ENCODE assay signal across 42 mouse cellular contexts in the genomic region with DNA sequence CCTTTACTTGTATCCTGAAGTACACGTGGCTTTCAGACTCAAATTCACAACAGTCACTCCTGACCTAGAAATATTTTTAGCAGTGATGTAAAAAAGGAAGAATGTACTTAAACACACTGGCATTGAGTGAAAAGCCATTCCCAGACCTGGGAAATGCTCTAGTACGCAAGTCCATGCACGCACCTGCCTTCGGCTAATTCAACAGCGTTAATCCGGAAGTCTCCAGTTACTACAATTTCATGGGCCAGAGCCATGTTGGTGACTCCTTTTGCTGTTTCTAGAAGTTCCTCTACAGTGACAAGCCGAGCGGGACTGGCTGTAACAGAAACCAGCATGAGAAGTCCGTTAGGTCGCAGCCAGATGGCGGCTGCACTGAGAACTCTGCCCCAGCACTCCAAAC. TPM values are rescaled to one million over a fixed set of nuclear protein-coding genes. Genes with fewer than 3 reads are reported as not detected.
A peak's percentile ranks its signal among the peaks of the same experiment; 100 is the strongest.
DNase-seq lines count a peak whose midpoint lies in the region; ATAC-seq and TF ChIP-seq lines count a peak whose summit lies in the region.
"Had no signal": no experiment of that assay in that cellular context is flagged by ENCODE, and none has a peak within 500 bp of the region (broad histone marks: within the 10 kb centered on the region; RNA-seq: fewer than 3 reads in every experiment).

No protein-coding gene starts in this region.

- H3K4me2 ChIP-seq in embryonic facial prominence, embryonic 11.5 days (ENCODE audit: low read depth, low read length) = no peak overlapping the region
- H3K4me2 ChIP-seq in stomach, postnatal 0 days (replicated peaks; ENCODE audit: low read depth) = no peak overlapping the region
- H3K4me2 ChIP-seq: embryonic facial prominence, embryonic 13.5 days; forebrain, embryonic 13.5 days; hindbrain, embryonic 12.5 days; limb, embryonic 12.5 days; liver, embryonic 12.5 days; midbrain, embryonic 11.5 days had no signal

- 82% methylated on average over 11 of the region's 11 CpGs for WGBS in heart, embryonic 10.5 days
- 80% methylated on average over 11 of the region's 11 CpGs for WGBS in embryonic facial prominence, embryonic 11.5 days
- WGBS in stomach, postnatal 0 days = 70% methylated on average over 11 of the region's 11 CpGs

- no peak overlapping the region for H3K9ac ChIP-seq in embryonic facial prominence, embryonic 11.5 days (replicated peaks; ENCODE audit: low read length)
- H3K9ac ChIP-seq in stomach, postnatal 0 days (ENCODE audit: low read length) = no peak overlapping the region
- H3K9ac ChIP-seq: embryonic facial prominence, embryonic 13.5 days; forebrain, embryonic 13.5 days; hindbrain, embryonic 12.5 days; limb, embryonic 12.5 days; liver, embryonic 12.5 days; liver, postnatal 0 days had no signal

- H3K27ac ChIP-seq in heart, embryonic 10.5 days = no peak overlapping the region
- no peak overlapping the region for H3K27ac ChIP-seq in embryonic facial prominence, embryonic 11.5 days (replicated peaks; ENCODE audit: low read depth, low read length)
- H3K27ac ChIP-seq in stomach, postnatal 0 days (replicated peaks) = no peak overlapping the region
- H3K27ac ChIP-seq: embryonic facial prominence, embryonic 13.5 days; forebrain, embryonic 13.5 days; heart, adult 2 months; hindbrain, embryonic 12.5 days; hindbrain, postnatal 0 days; limb, embryonic 12.5 days; liver, embryonic 12.5 days had no signal

- no peak for TF ChIP-seq EP300 in stomach, postnatal 0 days (optimal IDR thresholded peaks at IDR 0.05)

- H3K36me3 ChIP-seq in heart, embryonic 10.5 days = 0 out of 2 replicates have a peak, but pooled peaks cover 4% of the 10 kb centered on the region
- H3K36me3 ChIP-seq in embryonic facial prominence, embryonic 11.5 days (replicated peaks; ENCODE audit: control insufficient read depth, insufficient read depth, low read depth, low read length) = no peaks in the 10 kb centered on the region
- H3K36me3 ChIP-seq in stomach, postnatal 0 days (ENCODE audit: control insufficient read depth, insufficient read depth, low read length) = no peaks in the 10 kb centered on the region
- H3K36me3 ChIP-seq: liver, embryonic 12.5 days had no signal

- intact Hi-C loops in heart, postnatal 25 days (cut with DNase I) = no loop called here

- ATAC-seq in embryonic facial prominence, embryonic 11.5 days (replicated peaks; ENCODE audit: insufficient number of reproducible peaks, low FRiP score, low TSS enrichment, low read depth) = no peak
- ATAC-seq in stomach, postnatal 0 days (ENCODE audit: low FRiP score, low TSS enrichment) = no peak
- ATAC-seq in granulocyte monocyte progenitor cell, adult 5-6 weeks (replicated peaks; ENCODE audit: poor library complexity, severe bottlenecking) = no peak
- ATAC-seq: activated CD4-positive, CD25-positive, alpha-beta regulatory T cell, adult 4 months; CD4-positive, CD25-positive, alpha-beta regulatory T cell, adult 4 months; forebrain, embryonic 13.5 days; hindbrain, postnatal 0 days; intestine, embryonic 16.5 days; liver, embryonic 12.5 days; liver, postnatal 0 days; midbrain, embryonic 16.5 days had no signal

- no peaks in the 10 kb centered on the region for H3K9me3 ChIP-seq in heart, embryonic 10.5 days
- H3K9me3 ChIP-seq in embryonic facial prominence, embryonic 11.5 days (replicated peaks; ENCODE audit: control insufficient read depth, low read length) = no peaks in the 10 kb centered on the region
- H3K9me3 ChIP-seq in stomach, postnatal 0 days (ENCODE audit: control insufficient read depth, low read length) = no peaks in the 10 kb centered on the region
- H3K9me3 ChIP-seq: embryonic facial prominence, embryonic 13.5 days; forebrain, embryonic 13.5 days; hindbrain, embryonic 12.5 days; limb, embryonic 12.5 days; liver, embryonic 12.5 days had no signal

- peak; percentile 38 for DNase-seq in heart, embryonic 10.5 days (ENCODE audit: low spot score)
- no peak for DNase-seq in heart, postnatal 25 days (ENCODE audit: low spot score)
- DNase-seq in ES-CJ7 (ENCODE audit: low read depth, low spot score) = peak; percentile 10
- peak; percentile 26 for DNase-seq in embryonic facial prominence, embryonic 11.5 days (ENCODE audit: low spot score)
- DNase-seq in gonadal fat pad, adult 2 months (ENCODE audit: low read depth) = peak; percentile 65
- DNase-seq in stomach, postnatal 0 days (ENCODE audit: low spot score) = no peak
- DNase-seq: adrenal gland, adult 2 months; cerebellum, adult 2 months; cerebellum, postnatal 36 days; gastrocnemius, postnatal 10 days; heart, adult 2 months; heart, postnatal 14 days; kidney, adult 9 months; kidney, postnatal 25 days; liver, postnatal 0 days; lung, postnatal 36 days; right cerebral cortex, postnatal 25 days; spleen, adult 18-20 months; thymus, postnatal 4 days had no signal

- no peak overlapping the region for H3K4me3 ChIP-seq in heart, embryonic 10.5 days
- H3K4me3 ChIP-seq in embryonic facial prominence, embryonic 11.5 days (ENCODE audit: low read depth, low read length) = no peak overlapping the region
- H3K4me3 ChIP-seq in stomach, postnatal 0 days (ENCODE audit: low read depth, low read length) = no peak overlapping the region
- H3K4me3 ChIP-seq: embryonic facial prominence, embryonic 13.5 days; forebrain, embryonic 13.5 days; heart, adult 2 months; hindbrain, embryonic 12.5 days; limb, embryonic 12.5 days; liver, embryonic 12.5 days had no signal

- no peak for TF ChIP-seq CTCF in stomach, postnatal 0 days (IDR thresholded peaks at IDR 0.05; ENCODE audit: low read depth)

- H3K4me1 ChIP-seq in heart, embryonic 10.5 days = no peaks in the 10 kb centered on the region
- no peaks in the 10 kb centered on the region for H3K4me1 ChIP-seq in embryonic facial prominence, embryonic 11.5 days (ENCODE audit: control insufficient read depth, insufficient read depth, low read length)
- H3K4me1 ChIP-seq in stomach, postnatal 0 days (replicated peaks; ENCODE audit: control insufficient read depth, insufficient read depth) = no peaks in the 10 kb centered on the region
- H3K4me1 ChIP-seq: embryonic facial prominence, embryonic 13.5 days; forebrain, embryonic 13.5 days; hindbrain, embryonic 12.5 days; limb, embryonic 12.5 days had no signal

- H3K27me3 ChIP-seq in heart, embryonic 10.5 days (ENCODE audit: insufficient read depth, poor library complexity, severe bottlenecking) = no peaks in the 10 kb centered on the region
- H3K27me3 ChIP-seq in embryonic facial prominence, embryonic 11.5 days (ENCODE audit: control insufficient read depth, insufficient read depth, low read length) = no peaks in the 10 kb centered on the region
- H3K27me3 ChIP-seq in stomach, postnatal 0 days (ENCODE audit: control insufficient read depth, insufficient read depth, low read length) = no peaks in the 10 kb centered on the region
- H3K27me3 ChIP-seq: embryonic facial prominence, embryonic 13.5 days; forebrain, embryonic 13.5 days; hindbrain, embryonic 12.5 days; limb, embryonic 12.5 days; liver, embryonic 12.5 days had no signal

RNA-seq across cellular contexts. Expression of a gene that starts 12.3 kb away (rescaled TPM):
- polyA plus RNA-seq in heart, embryonic 10.5 days (2016; fragmentation: Nextera tagmentation; extraction: Ambion mirVana) = 35.0 and 36.4 TPM in 2 replicates
- 1 to 10 TPM; 6.0 to 7.3 TPM for total RNA-seq in heart, postnatal 25 days (2021)
- polyA plus RNA-seq in embryonic facial prominence, embryonic 11.5 days (2014; fragmentation: Nextera tagmentation; extraction: Ambion mirVana) = 62.5 and 63.1 TPM in 2 replicates
- polyA plus RNA-seq in gonadal fat pad, adult 2 months (2012; rRNA removed) = 9.2 and 20.2 TPM in 2 replicates
- 22.0 and 23.9 TPM in 2 replicates for polyA plus RNA-seq in stomach, postnatal 0 days (2015; fragmentation: Nextera tagmentation; extraction: Ambion mirVana)
- 18.3 and 21.3 TPM in 2 replicates for total RNA-seq in granulocyte monocyte progenitor cell, adult 5-6 weeks (2014; fragmentation: Nextera tagmentation)
- 7.9 and 10.5 TPM in 2 replicates for total RNA-seq in granulocyte monocyte progenitor cell, adult 5-6 weeks (2017)

RNA-seq across cellular contexts. Expression of a gene that starts 16.5 kb away (rescaled TPM):
- polyA plus RNA-seq in heart, embryonic 10.5 days (2016; fragmentation: Nextera tagmentation; extraction: Ambion mirVana) = not detected in 2 replicates
- not detected for total RNA-seq in heart, postnatal 25 days (2021)
- polyA plus RNA-seq in embryonic facial prominence, embryonic 11.5 days (2014; fragmentation: Nextera tagmentation; extraction: Ambion mirVana) = 0.18 TPM in 1 of 2 replicates, not detected in the other
- 0.28 and 0.53 TPM in 2 replicates for polyA plus RNA-seq in gonadal fat pad, adult 2 months (2012; rRNA removed)
- polyA plus RNA-seq in stomach, postnatal 0 days (2015; fragmentation: Nextera tagmentation; extraction: Ambion mirVana) = 0.08 TPM in 1 of 2 replicates, not detected in the other
- not detected in 2 replicates for total RNA-seq in granulocyte monocyte progenitor cell, adult 5-6 weeks (2014; fragmentation: Nextera tagmentation)
- total RNA-seq in granulocyte monocyte progenitor cell, adult 5-6 weeks (2017) = not detected in 2 replicates
- total RNA-seq: adrenal gland, adult 2 months; adrenal gland, postnatal 4 days; gastrocnemius, postnatal 10 days; heart, adult 2 months; heart, postnatal 14 days; hindbrain, postnatal 0 days; layer of hippocampus, adult 18-20 months; layer of hippocampus, postnatal 10 days; left cerebral cortex, adult 18-20 months; left cerebral cortex, postnatal 14 days; megakaryocyte, adult 5-6 weeks; neutrophil, adult 5-6 weeks had no signal
- polyA plus RNA-seq: activated CD4-positive, CD25-positive, alpha-beta regulatory T cell, adult 4 months; adrenal gland, adult 2 months; CD4-positive, CD25-positive, alpha-beta regulatory T cell, adult 4 months; embryonic facial prominence, embryonic 13.5 days; forebrain, embryonic 13.5 days; frontal cortex, adult 2 months; heart, adult 2 months; heart, embryonic 14.5 days; hindbrain, postnatal 0 days; intestine, embryonic 16.5 days; limb, embryonic 12.5 days; liver, embryonic 12.5 days; liver, postnatal 0 days; midbrain, embryonic 11.5 days; neural tube, embryonic 11.5 days; thymus, postnatal 0 days had no signal

RNA-seq across cellular contexts. Expression of a gene that starts 43.0 kb away (rescaled TPM):
- polyA plus RNA-seq in heart, embryonic 10.5 days (2016; fragmentation: Nextera tagmentation; extraction: Ambion mirVana) = 3.8 and 5.5 TPM in 2 replicates
- total RNA-seq in heart, postnatal 25 days (2021) = under 1 TPM; 0.89 to 0.99 TPM
- polyA plus RNA-seq in embryonic facial prominence, embryonic 11.5 days (2014; fragmentation: Nextera tagmentation; extraction: Ambion mirVana) = 4.4 and 5.1 TPM in 2 replicates
- polyA plus RNA-seq in gonadal fat pad, adult 2 months (2012; rRNA removed) = 21.2 and 25.3 TPM in 2 replicates
- 7.3 and 7.4 TPM in 2 replicates for polyA plus RNA-seq in stomach, postnatal 0 days (2015; fragmentation: Nextera tagmentation; extraction: Ambion mirVana)
- total RNA-seq in granulocyte monocyte progenitor cell, adult 5-6 weeks (2014; fragmentation: Nextera tagmentation) = 2.4 and 2.9 TPM in 2 replicates
- total RNA-seq in granulocyte monocyte progenitor cell, adult 5-6 weeks (2017) = 4.7 and 11.6 TPM in 2 replicates
- polyA plus RNA-seq: activated CD4-positive, CD25-positive, alpha-beta regulatory T cell, adult 4 months; CD4-positive, CD25-positive, alpha-beta regulatory T cell, adult 4 months had no signal

Comparison
In these comparisons a context has a peak if more than half of its experiments do, and no peak if none do; other contexts are left out.
1. DNase-seq: peak in heart, embryonic 10.5 days (single experiment), ES-CJ7 (single experiment), embryonic facial prominence, embryonic 11.5 days (single experiment) and gonadal fat pad, adult 2 months (single experiment); none in heart, postnatal 25 days (single experiment) and stomach, postnatal 0 days (single experiment).